Mouse (Mus musculus): ENCODE measurements around the gene Hipk3. TPM values are rescaled to one million over a fixed set of nuclear protein-coding genes. Genes with fewer than 3 reads are reported as not detected.

Gene Hipk3
- total RNA-seq (2022), result 100 to 1,000 TPM; 116 to 141 (median 135) TPM

DNA sequence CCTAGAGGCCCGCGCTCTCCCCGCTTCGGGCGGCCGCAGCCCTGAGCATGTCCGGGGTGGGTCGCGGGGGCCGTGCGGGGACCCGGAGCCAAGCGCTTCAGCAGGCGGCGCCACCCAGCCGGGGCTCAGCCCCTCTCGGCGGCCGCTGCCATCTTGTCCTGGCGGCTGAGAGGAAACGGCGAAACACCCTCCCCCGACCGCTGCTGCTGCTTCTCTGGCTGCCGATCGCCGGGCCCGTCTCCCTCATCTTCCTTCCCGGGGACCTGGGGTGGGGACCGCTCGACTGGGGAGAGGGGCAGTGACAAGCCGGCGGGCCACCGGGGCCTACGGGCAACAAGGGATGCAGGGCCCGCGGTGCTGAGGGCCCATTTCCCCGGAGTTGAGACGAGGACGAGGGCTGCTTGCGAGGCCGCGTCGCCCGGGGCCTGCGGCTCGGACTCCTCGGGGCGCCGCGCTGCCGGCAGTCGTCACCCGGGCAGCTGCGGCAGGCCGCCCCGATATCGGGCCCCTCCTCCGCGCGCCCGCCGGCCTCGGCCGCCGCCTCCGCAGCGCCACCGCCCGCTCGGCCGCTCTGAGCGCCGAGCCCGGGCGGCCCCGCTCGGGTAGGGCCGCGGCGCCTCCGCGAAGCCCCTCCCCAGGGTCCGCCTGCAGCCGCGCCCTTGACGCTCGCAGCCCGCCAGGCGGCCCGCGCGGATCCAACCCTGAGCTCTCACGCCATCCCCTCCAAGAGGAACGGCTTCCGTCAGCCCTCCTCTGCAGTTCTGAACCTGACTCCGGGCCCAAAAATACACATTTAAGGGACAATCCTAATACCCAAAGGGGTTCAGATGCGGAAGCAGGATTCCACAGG lies at the start of gene Hipk3:
TSS of gene Hipk3 (minus strand) at position 496 of the 850 bp plus-strand sequence.
- peak; percentile 78 for DNase-seq

- peak; percentile 7 for DNase-seq
Measured at GRCm38 (mm10) chr2:104540286-104540685, 46.0 kb upstream of the Hipk3 start.

- DNase-seq, result no peak
Measured at GRCm38 (mm10) chr2:104534751-104535150, 40.5 kb upstream of the Hipk3 start.

- DNase-seq, result no peak
Measured at GRCm38 (mm10) chr2:104532548-104532947, 38.3 kb upstream of the Hipk3 start.

DNA sequence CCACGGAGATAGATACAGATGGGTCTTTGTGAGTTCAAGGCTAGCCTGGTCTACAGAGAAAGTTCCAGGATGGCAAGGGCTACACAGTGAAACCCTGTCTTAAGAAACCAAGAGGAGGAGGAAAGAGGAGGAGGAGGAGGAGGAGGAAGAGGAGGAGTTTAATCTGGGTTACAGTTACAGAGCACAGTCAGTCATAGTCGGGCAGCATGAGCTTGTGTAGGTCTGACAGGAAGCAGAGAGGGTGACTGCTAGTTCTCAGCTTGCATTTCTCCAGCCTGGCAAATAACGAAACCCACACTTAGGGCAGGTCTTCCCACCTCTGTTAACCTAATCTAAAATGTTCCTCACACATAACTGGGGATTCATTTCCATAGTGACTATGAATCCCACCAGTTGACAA lies 32.3 kb upstream of the Hipk3 start:
- DNase-seq, result no peak

GRCm38 (mm10) chr2:104525506-104525905 lies 31.3 kb upstream of the Hipk3 start:
- DNase-seq, result peak; percentile 56

GRCm38 (mm10) chr2:104511622-104512021 lies 17.4 kb upstream of the Hipk3 start:
- no peak for DNase-seq

GRCm38 (mm10) chr2:104502388-104502787 lies 8.1 kb upstream of the Hipk3 start:
- DNase-seq, result no peak

GRCm38 (mm10) chr2:104501091-104501490 lies 6.8 kb upstream of the Hipk3 start:
- DNase-seq, result no peak

DNA sequence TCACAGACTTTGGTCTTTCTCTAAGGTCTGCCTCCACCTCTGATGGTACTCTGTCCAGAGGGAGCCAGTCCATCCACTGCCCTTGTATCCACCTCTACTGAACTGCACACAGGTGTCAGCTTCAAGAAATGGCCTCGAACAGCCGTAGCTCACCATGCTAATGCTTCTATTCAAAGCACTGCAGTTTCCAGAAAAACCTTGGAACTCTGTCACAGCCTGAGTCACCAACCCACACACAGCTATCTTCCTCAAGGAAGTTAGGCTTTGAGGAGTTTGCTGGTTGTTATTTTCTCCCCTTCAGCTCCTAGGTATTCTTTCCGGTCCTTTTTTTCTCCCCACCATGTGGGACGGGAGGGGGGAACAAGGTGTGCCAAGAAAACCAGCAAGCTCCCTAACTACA lies 3.5 kb upstream of the Hipk3 start:
- DNase-seq, result peak; percentile 39

DNA sequence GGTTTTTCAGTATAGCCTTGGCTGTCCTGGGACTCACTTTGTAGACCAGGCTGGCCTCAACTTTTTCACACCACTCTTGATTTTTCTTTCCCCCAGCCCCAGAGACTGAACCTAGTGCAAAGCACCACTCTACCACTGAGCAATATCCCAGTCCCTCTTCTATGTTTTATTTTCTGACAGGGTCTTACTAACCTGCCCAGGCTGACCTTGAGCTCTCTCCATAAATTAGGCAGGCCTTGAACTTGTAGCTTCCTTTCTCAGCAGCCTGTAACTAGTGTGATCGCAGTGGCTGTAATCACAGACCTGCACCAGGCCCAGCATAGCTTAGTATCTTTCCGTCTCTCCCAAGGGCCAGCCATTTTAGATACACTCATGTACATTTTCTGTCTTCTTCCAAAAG lies 3.0 kb upstream of the Hipk3 start:
- no peak for DNase-seq

DNA sequence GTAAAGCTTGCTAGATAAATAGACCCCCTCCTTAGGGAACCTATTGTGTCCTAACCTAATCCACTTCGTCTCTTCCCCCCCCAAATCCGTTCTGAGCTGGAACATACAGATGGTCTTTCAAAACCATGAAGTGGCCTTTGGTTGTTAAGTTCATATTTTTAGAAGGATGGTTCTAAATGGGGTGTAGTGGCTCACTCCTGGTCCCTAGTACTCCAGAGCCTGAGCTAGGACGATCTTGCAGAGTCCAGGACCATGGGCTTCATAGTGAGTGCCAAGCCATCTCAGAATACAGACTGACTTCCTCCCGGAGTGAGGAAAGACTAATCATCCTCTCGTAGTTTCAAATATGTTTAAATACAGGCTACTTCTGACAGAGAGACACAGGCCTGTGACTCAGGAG lies 2.0 kb upstream of the Hipk3 start:
- no peak for DNase-seq

GRCm38 (mm10) chr2:104494801-104495185 lies 547 bp upstream of the Hipk3 start:
- no peak for DNase-seq

GRCm38 (mm10) chr2:104493021-104493950 lies 960 bp downstream of the Hipk3 start:
- peak; percentile 79 for DNase-seq

- no peak for DNase-seq
Measured at GRCm38 (mm10) chr2:104491221-104491795, 2.9 kb downstream of the Hipk3 start.

GRCm38 (mm10) chr2:104490761-104491160 lies 3.5 kb downstream of the Hipk3 start:
- DNase-seq, result no peak

DNA sequence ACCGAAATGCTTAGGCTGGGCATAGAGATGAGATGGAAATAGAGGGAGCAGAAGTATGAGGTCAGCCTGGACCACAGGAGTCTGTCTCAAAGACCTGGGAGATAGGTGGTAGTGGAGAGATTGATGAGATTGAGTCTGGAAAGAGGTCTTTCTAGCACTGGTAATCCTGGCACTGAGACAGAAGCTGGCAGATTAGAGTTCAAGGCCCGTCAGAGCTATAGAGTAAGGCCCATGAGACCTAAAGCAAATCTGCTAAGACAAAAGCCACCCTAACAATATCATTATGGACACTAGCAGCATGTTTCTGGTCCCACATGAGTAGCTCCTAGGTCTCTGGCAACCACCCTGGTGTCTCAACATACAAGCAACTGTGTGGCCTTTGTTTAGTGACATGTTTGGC lies 4.4 kb downstream of the Hipk3 start:
- DNase-seq, result no peak

DNA sequence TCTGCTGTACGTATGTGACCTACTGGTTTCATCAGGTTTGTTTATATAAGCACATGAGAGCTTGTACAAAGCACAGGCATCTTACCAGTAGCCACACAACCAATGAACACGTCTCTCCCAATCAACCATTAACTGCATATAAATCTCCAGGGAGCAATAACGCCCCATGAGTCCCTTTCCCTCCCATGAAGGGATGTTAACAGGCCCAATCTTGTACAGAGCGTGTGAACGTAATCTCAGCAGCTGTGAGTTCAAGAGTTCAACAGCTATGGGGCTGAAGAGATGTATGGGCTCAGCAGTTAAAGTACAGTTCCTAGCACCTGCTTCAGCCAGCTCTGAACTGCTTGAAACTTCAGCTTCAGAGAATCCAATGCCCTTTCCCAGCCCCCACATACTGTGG lies 9.8 kb downstream of the Hipk3 start:
- no peak for DNase-seq

- no peak for DNase-seq
Measured at GRCm38 (mm10) chr2:104482156-104482555, 12.1 kb downstream of the Hipk3 start.

DNA sequence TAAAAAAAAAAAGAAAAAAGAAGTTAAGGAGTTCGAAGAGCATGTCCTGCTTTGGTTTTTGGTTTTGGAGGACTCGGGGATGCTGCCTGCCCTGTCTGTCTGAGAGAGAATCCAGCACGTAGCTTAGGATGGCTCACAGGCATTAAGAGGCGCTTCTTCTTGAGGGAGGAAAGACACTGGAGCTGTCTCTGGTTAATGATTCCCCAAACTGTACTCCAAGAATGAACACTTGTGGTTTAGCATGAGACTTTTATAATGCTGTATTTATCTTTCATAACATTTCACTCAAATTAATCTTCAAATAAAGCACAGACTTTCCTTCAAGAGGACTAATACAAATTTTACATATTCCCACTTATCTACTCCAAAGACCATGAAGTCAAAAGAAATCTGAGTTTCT lies 15.2 kb downstream of the Hipk3 start:
- DNase-seq, result no peak

DNA sequence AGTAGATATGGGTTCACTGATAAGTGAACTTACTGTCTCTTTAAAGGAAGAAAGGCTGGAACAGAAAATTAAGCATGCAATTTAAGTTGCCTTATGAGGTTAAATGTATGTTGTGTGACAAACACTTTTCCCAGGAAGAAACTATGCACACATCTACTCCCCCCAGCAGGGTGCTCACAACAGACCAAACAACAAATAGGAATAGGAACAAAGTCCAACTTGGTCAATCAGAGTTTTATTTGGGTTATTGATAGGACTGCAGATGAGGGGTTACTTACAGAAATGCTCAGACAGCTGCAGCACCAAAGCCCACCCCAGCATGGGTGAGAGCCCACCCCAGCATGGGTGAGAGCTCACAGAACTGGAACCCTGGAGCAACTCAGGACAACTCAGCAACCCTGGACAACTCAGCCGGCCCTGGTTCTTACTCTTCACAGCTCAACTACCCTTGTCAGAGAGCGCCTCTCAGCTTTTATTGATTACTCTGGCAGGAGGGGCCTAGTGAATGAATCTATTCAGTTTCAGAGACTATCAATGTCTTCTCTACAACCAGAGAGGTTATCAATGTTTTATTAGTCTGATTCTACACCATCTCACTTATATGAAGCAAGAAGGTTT lies 16.7 kb downstream of the Hipk3 start:
- no peak for DNase-seq

GRCm38 (mm10) chr2:104472056-104472455 lies 22.2 kb downstream of the Hipk3 start:
- no peak for DNase-seq

- no peak for DNase-seq
Measured at GRCm38 (mm10) chr2:104471161-104471560, 23.1 kb downstream of the Hipk3 start.

All from adrenal gland, adult 8-10 months (tissue).